Mouse (Mus musculus) liver, postnatal 0 days (tissue): ENCODE data around the gene Cib1. TPM values are rescaled to one million over a fixed set of nuclear protein-coding genes. Genes with fewer than 3 reads are reported as not detected.
A peak's percentile ranks its signal among the peaks of the same experiment; 100 is the strongest.

Experiments used
- ATAC-seq: fragments of 200-750 bp; cut with Nextera tagmentation; 2 replicates; pipeline ENCODE4 v1.8.0; 2017; ENCODE audit warnings: mild to moderate bottlenecking, moderate library complexity
- DNase-seq: peaks from one replicate; pipeline ENCODE4 v3.0.0-alpha.2; 2016
- H3K27ac ChIP-seq: fragments of 300-500 bp; sonication (generic); 2 replicates; pipeline ENCODE4 v1.5.1; 2014; ENCODE audit warnings: antibody characterized with exemption, moderate library complexity, mild to moderate bottlenecking, low read depth
- H3K27me3 ChIP-seq: fragments of 300-500 bp; sonication (generic); 2 replicates; pipeline ENCODE4 v1.6.1; 2014; ENCODE audit warnings: low read length, control low read depth, mixed read lengths; ENCODE audit not compliant: insufficient read depth
- H3K36me3 ChIP-seq: fragments of 300-500 bp; sonication (generic); replicated peaks from 2 replicates; pipeline ENCODE4 v1.6.1; 2014; ENCODE audit warnings: mild to moderate bottlenecking, control low read depth, low read length, moderate library complexity, mixed read lengths; ENCODE audit not compliant: insufficient read depth
- H3K4me1 ChIP-seq: fragments of 300-500 bp; sonication (generic); 2 replicates; pipeline ENCODE4 v1.6.1; 2014; ENCODE audit warnings: antibody characterized with exemption, mild to moderate bottlenecking, control low read depth; ENCODE audit not compliant: insufficient read depth
- H3K4me2 ChIP-seq: fragments of 300-500 bp; sonication (generic); 2 replicates; pipeline ENCODE4 v1.6.1; 2014; ENCODE audit warnings: low read depth, mild to moderate bottlenecking, low read length, moderate library complexity, mixed read lengths
- H3K4me3 ChIP-seq: fragments of 300-500 bp; sonication (generic); 2 replicates; pipeline ENCODE4 v1.5.1; 2014; ENCODE audit warnings: low read depth, low read length
- H3K9ac ChIP-seq: fragments of 300-500 bp; sonication (generic); replicated peaks from 2 replicates; pipeline ENCODE4 v1.6.1; 2014; ENCODE audit warnings: mild to moderate bottlenecking, moderate library complexity
- H3K9me3 ChIP-seq: fragments of 300-500 bp; sonication (generic); 2 replicates; pipeline ENCODE4 v1.6.1; 2016; ENCODE audit warnings: mild to moderate bottlenecking, control low read depth, low read length, mixed read lengths
- CTCF ChIP-seq: sonication (generic); IDR thresholded peaks from 2 replicates; pipeline ENCODE4 v1.5.1; 2016; ENCODE audit warnings: antibody characterized with exemption, low read depth
- EP300 ChIP-seq: IDR thresholded peaks from 2 replicates; pipeline ENCODE4 v1.6.1; 2016; ENCODE audit warnings: antibody characterized with exemption, low read depth, mild to moderate bottlenecking
- WGBS: fragments of 180-500 bp; shearing (Covaris S2); extraction: QIAGEN DNeasy Blood & Tissue Kit; methylation state at CpG from one replicate; pipeline ENCODE4 v1.1.7; 2014; ENCODE audit not compliant: insufficient replicate concordance; 5-methylcytosine and 5-hydroxymethylcytosine counted together
- polyA plus RNA-seq: library from polyadenylated mRNA; unstranded; fragments of >200 nt; fragmentation: Nextera tagmentation; extraction: Ambion mirVana; gene quantifications from 2 replicates; pipeline ENCODE4 v1.2.1, GENCODE M21; 2015

Cib1 gene
- polyA plus RNA-seq, 1 experiment from 2014 or later = 89.2 TPM

GRCm38 (mm10) chr7:80269751-80270255, 37.2 kb upstream of the Cib1 start:
- ATAC-seq = peak; percentile 63
- H3K4me2 ChIP-seq = peak overlapping the region; percentile 82
- peak overlapping the region; percentile 63 for H3K9ac ChIP-seq
- under 1% methylated on average over 23 of the region's 23 CpGs for WGBS
- peak overlapping the region; percentile 62 for H3K4me3 ChIP-seq
- no peak; the same call in 1 of the 2 replicates for TF ChIP-seq EP300
- no peak for TF ChIP-seq CTCF
- no peaks in the 10 kb centered on the region for H3K27me3 ChIP-seq
- peak overlapping the region; percentile 84 for H3K27ac ChIP-seq
- DNase-seq = no peak
- peaks cover 34% of the 10 kb centered on the region for H3K36me3 ChIP-seq
- peaks cover 15% of the 10 kb centered on the region for H3K4me1 ChIP-seq
- no peaks in the 10 kb centered on the region for H3K9me3 ChIP-seq

- Histone ChIP-seq H3K4me1 (peaks cover 15% of the 10 kb centered on the region), H3K9me3 (no peaks in the 10 kb centered on the region), H3K27ac (peak within 1 kb of the TSS; percentile 84), H3K4me3 (peak within 1 kb of the TSS; percentile 62), H3K4me2 (peak within 1 kb of the TSS; percentile 82), H3K27me3 (no peaks in the 10 kb centered on the region), H3K36me3 (peaks cover 34% of the 10 kb centered on the region), H3K9ac (peak within 1 kb of the TSS; percentile 63)
- ATAC-seq (peak; percentile 94), DNase-seq (peak; percentile 95)
- no peak for TF ChIP-seq CTCF
- peak; percentile 84; the same call in 1 of the 2 replicates for TF ChIP-seq EP300
- 3% methylated on average over 21 of the region's 21 CpGs for WGBS
These were observed 36.5 kb upstream of the Cib1 start, which contains the start of gene Vps33b for GRCm38 (mm10) chr7:80268897-80269750. TSS of gene Vps33b (plus strand) at chr7:80269649.

GRCm38 (mm10) chr7:80267764-80268163, 35.2 kb upstream of the Cib1 start:
- H3K4me2 ChIP-seq = no peak overlapping the region
- DNase-seq (no peak), ATAC-seq (no peak)
- TF ChIP-seq CTCF = no peak
- no peak for TF ChIP-seq EP300
- H3K4me1 ChIP-seq = peaks cover 15% of the 10 kb centered on the region
- no peak overlapping the region for H3K9ac ChIP-seq
- H3K9me3 ChIP-seq = no peaks in the 10 kb centered on the region
- H3K4me3 ChIP-seq = no peak overlapping the region
- no peaks in the 10 kb centered on the region for H3K27me3 ChIP-seq
- H3K27ac ChIP-seq = no peak overlapping the region
- 81% methylated on average over 1 of the region's 1 CpGs for WGBS
- peaks cover 39% of the 10 kb centered on the region for H3K36me3 ChIP-seq

GRCm38 (mm10) chr7:80264606-80265005, 32.0 kb upstream of the Cib1 start:
- WGBS = 89% methylated on average over 12 of the region's 12 CpGs
- Histone ChIP-seq H3K36me3 (peaks cover 39% of the 10 kb centered on the region), H3K4me3 (no peak overlapping the region), H3K27ac (no peak overlapping the region), H3K9ac (no peak overlapping the region), H3K9me3 (no peaks in the 10 kb centered on the region), H3K27me3 (no peaks in the 10 kb centered on the region), H3K4me1 (peaks cover 26% of the 10 kb centered on the region), H3K4me2 (no peak overlapping the region)
- no peak for ATAC-seq
- DNase-seq = no peak
- TF ChIP-seq EP300 = no peak
- TF ChIP-seq CTCF = no peak

GRCm38 (mm10) chr7:80261372-80261990, 28.9 kb upstream of the Cib1 start:
- TF ChIP-seq EP300 = no peak
- no peak for TF ChIP-seq CTCF
- Histone ChIP-seq H3K4me3 (peak overlapping the region; percentile 97), H3K9ac (peak overlapping the region; percentile 92), H3K4me1 (peaks cover 18% of the 10 kb centered on the region), H3K9me3 (no peaks in the 10 kb centered on the region), H3K4me2 (peak overlapping the region; percentile 94), H3K27me3 (no peaks in the 10 kb centered on the region), H3K27ac (peak overlapping the region; percentile 96), H3K36me3 (peaks cover 31% of the 10 kb centered on the region)
- no peak for DNase-seq
- ATAC-seq = peak; percentile 77
- under 1% methylated on average over 32 of the region's 32 CpGs for WGBS

- DNase-seq (peak; percentile 90), ATAC-seq (peak; percentile 92)
- H3K9ac ChIP-seq = peak within 1 kb of the TSS; percentile 92
- peak; percentile 44 for TF ChIP-seq CTCF
- TF ChIP-seq EP300 = peak; percentile 70; the same call in 1 of the 2 replicates
- H3K27me3 ChIP-seq = no peaks in the 10 kb centered on the region
- H3K4me1 ChIP-seq = peaks cover 18% of the 10 kb centered on the region
- H3K36me3 ChIP-seq = peaks cover 24% of the 10 kb centered on the region
- no peaks in the 10 kb centered on the region for H3K9me3 ChIP-seq
- H3K4me2 ChIP-seq = peak within 1 kb of the TSS; percentile 94
- peak within 1 kb of the TSS; percentile 96 for H3K27ac ChIP-seq
- WGBS = 26% methylated on average over 40 of the region's 40 CpGs
- peak within 1 kb of the TSS; percentile 97 for H3K4me3 ChIP-seq
These were observed 28.2 kb upstream of the Cib1 start, which contains the start of gene Ngrn for GRCm38 (mm10) chr7:80260625-80261371. TSS of gene Ngrn (plus strand) at chr7:80261215.
